8 mouse cellular contexts compared by ENCODE assay signal in the genomic region with DNA sequence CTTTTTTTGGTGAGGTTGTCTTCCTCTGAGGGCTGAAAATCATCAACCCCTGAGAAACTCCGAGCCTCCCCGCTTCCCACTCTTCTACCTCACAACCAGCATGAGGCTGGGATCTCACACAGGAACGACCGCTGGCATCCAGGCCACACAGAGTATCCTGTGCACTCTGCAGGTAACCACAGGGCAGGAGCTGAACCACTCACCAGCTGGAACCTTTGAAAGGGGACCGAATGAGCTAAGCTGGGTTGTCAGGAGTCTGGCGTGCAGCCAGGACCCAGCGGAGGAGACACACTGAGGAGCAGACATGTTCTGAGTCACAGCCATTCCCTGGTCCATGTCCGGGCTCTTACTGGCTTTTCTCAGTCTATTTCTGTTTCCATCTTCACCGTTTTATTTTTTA. TPM values are rescaled to one million over a fixed set of nuclear protein-coding genes. Genes with fewer than 3 reads are reported as not detected.
A peak's percentile ranks its signal among the peaks of the same experiment; 100 is the strongest.
DNase-seq lines count a peak whose midpoint lies in the region; ATAC-seq lines count a peak whose summit lies in the region.

No protein-coding gene starts in this region.

- WGBS in forebrain, embryonic 14.5 days, result 42% methylated on average over 9 of the region's 9 CpGs
- WGBS in intestine, embryonic 16.5 days, result 48% methylated on average over 9 of the region's 9 CpGs

- peak overlapping the region; percentile 52; the same call in 1 of the 2 replicates for H3K27ac ChIP-seq in forebrain, embryonic 14.5 days (ENCODE audit: low read depth, low read length)
- peak overlapping the region; percentile 65; the same call in 1 of the 2 replicates for H3K27ac ChIP-seq in intestine, embryonic 16.5 days (ENCODE audit: low read length)

- no peaks in the 10 kb centered on the region for H3K27me3 ChIP-seq in forebrain, embryonic 14.5 days (replicated peaks; ENCODE audit: control insufficient read depth, insufficient read depth, low read length)
- no peaks in the 10 kb centered on the region for H3K27me3 ChIP-seq in intestine, embryonic 16.5 days (replicated peaks; ENCODE audit: control insufficient read depth, insufficient read depth, low read length)

- no peak overlapping the region; the same call in 1 of the 2 replicates for H3K9ac ChIP-seq in forebrain, embryonic 14.5 days (ENCODE audit: low read length)
- H3K9ac ChIP-seq in intestine, embryonic 16.5 days (ENCODE audit: low read depth, low read length), result no peak overlapping the region

- H3K4me2 ChIP-seq in forebrain, embryonic 14.5 days (ENCODE audit: low read length), result no peak overlapping the region
- no peak overlapping the region for H3K4me2 ChIP-seq in intestine, embryonic 16.5 days (ENCODE audit: low read depth, low read length)

- H3K4me3 ChIP-seq in forebrain, embryonic 14.5 days (ENCODE audit: low read depth, low read length), result no peak overlapping the region
- no peak overlapping the region for H3K4me3 ChIP-seq in intestine, embryonic 16.5 days (ENCODE audit: low read length)

- 0 out of 2 replicates have a peak, but pooled peaks cover 3% of the 10 kb centered on the region for H3K9me3 ChIP-seq in forebrain, embryonic 14.5 days (replicated peaks; ENCODE audit: control insufficient read depth, low read length)
- peaks cover 5% of the 10 kb centered on the region; the same call in 1 of the 2 replicates for H3K9me3 ChIP-seq in intestine, embryonic 16.5 days (ENCODE audit: control insufficient read depth, low read length)

- no peaks in the 10 kb centered on the region for H3K36me3 ChIP-seq in forebrain, embryonic 14.5 days (ENCODE audit: control insufficient read depth, insufficient read depth, low read length)
- peaks cover 3% of the 10 kb centered on the region for H3K36me3 ChIP-seq in intestine, embryonic 16.5 days (ENCODE audit: control insufficient read depth, insufficient read depth, low read length)

- DNase-seq in layer of hippocampus, adult 18-20 months (ENCODE audit: low spot score in 2 of 2), result peak; percentile 35 to 52
- no peak for DNase-seq in layer of hippocampus, adult 9-11 months
- DNase-seq in adrenal gland, postnatal 36 days, result peak; percentile 78 to 86
- peak; percentile 66 for DNase-seq in forebrain, embryonic 14.5 days (ENCODE audit: low spot score)
- no peak for DNase-seq in thymus, postnatal 10 days (ENCODE audit: low spot score in 2 of 2)
- DNase-seq in adipocyte (ENCODE audit: low spot score), result no peak

- 0 out of 2 replicates have a peak, but pooled peaks cover 10% of the 10 kb centered on the region for H3K4me1 ChIP-seq in forebrain, embryonic 14.5 days (ENCODE audit: control insufficient read depth, insufficient read depth, low read length)
- peaks cover 34% of the 10 kb centered on the region for H3K4me1 ChIP-seq in intestine, embryonic 16.5 days (ENCODE audit: control insufficient read depth, insufficient read depth, low read length)

- peak; percentile 70 for ATAC-seq in forebrain, embryonic 14.5 days
- ATAC-seq in intestine, embryonic 16.5 days, result no peak
- ATAC-seq in granulocyte monocyte progenitor cell, adult 5-6 weeks (replicated peaks; ENCODE audit: poor library complexity, severe bottlenecking), result no peak

RNA-seq across cellular contexts. Expression of a gene that starts 38.9 kb away (rescaled TPM):
- 100 to 1,000 TPM; 123 to 138 TPM for total RNA-seq in layer of hippocampus, adult 18-20 months (2021)
- total RNA-seq in adrenal gland, postnatal 36 days (2021), result 1,000 to 10,000 TPM; 1,253 to 1,514 TPM
- polyA plus RNA-seq in forebrain, embryonic 14.5 days (2014; fragmentation: Nextera tagmentation; extraction: Ambion mirVana), result 63.3 and 76.8 TPM in 2 replicates
- polyA plus RNA-seq in intestine, embryonic 16.5 days (2015; fragmentation: Nextera tagmentation; extraction: Ambion mirVana), result 26.1 and 28.0 TPM in 2 replicates
- not detected in 2 replicates for total RNA-seq in granulocyte monocyte progenitor cell, adult 5-6 weeks (2014; fragmentation: Nextera tagmentation)
- not detected in 2 replicates for total RNA-seq in granulocyte monocyte progenitor cell, adult 5-6 weeks (2017)

Comparison
In these comparisons a context has a peak if more than half of its experiments do, and no peak if none do; other contexts are left out.
1. DNase-seq: peak in layer of hippocampus, adult 18-20 months (2 of 2), adrenal gland, postnatal 36 days (2 of 2) and forebrain, embryonic 14.5 days (single experiment); none in layer of hippocampus, adult 9-11 months (single experiment), thymus, postnatal 10 days (0 of 2) and adipocyte (single experiment).
2. RNA of a gene that starts 38.9 kb away (total RNA-seq): 1,253 to 1,514 TPM in adrenal gland, postnatal 36 days and 123 to 138 TPM in layer of hippocampus, adult 18-20 months; not detected in granulocyte monocyte progenitor cell, adult 5-6 weeks; every median in the first group is over 100 times any median in the second.